Mouse (Mus musculus) liver, embryonic 16.5 days (tissue): ENCODE data around the gene Exoc2. TPM values are rescaled to one million over a fixed set of nuclear protein-coding genes. Genes with fewer than 3 reads are reported as not detected.

ENCODE experiments used
- ATAC-seq: fragments of 200-750 bp; cut with Nextera tagmentation; 2 replicates; pipeline ENCODE4 v1.8.0; 2017; ENCODE audit warnings: low read depth, mild to moderate bottlenecking, moderate number of reproducible peaks, moderate library complexity
- H3K27ac ChIP-seq: fragments of 300-500 bp; sonication (generic); 2 replicates; pipeline ENCODE4 v1.5.1; 2014; ENCODE audit warnings: mild to moderate bottlenecking, low read length
- H3K27me3 ChIP-seq: fragments of 300-500 bp; sonication (generic); 2 replicates; pipeline ENCODE4 v1.6.1; 2014; ENCODE audit warnings: low read depth, low read length, mixed read lengths; ENCODE audit not compliant: control insufficient read depth, insufficient read depth
- H3K36me3 ChIP-seq: fragments of 300-500 bp; sonication (generic); 2 replicates; pipeline ENCODE4 v1.6.1; 2014; ENCODE audit warnings: mild to moderate bottlenecking; ENCODE audit not compliant: control insufficient read depth, insufficient read depth
- H3K4me1 ChIP-seq: fragments of 300-500 bp; sonication (generic); 2 replicates; pipeline ENCODE4 v1.6.1; 2014; ENCODE audit warnings: low read depth, low read length, mixed read lengths; ENCODE audit not compliant: control insufficient read depth
- H3K4me2 ChIP-seq: fragments of 300-500 bp; sonication (generic); 2 replicates; pipeline ENCODE4 v1.6.1; 2014; ENCODE audit warnings: low read depth, low read length, mixed read lengths
- H3K4me3 ChIP-seq: fragments of 300-500 bp; sonication (generic); 2 replicates; pipeline ENCODE4 v1.5.1; 2014; ENCODE audit warnings: low read depth, mild to moderate bottlenecking, low read length
- H3K9ac ChIP-seq: fragments of 300-500 bp; sonication (generic); 2 replicates; pipeline ENCODE4 v1.6.1; 2014; ENCODE audit warnings: low read depth, low read length
- H3K9me3 ChIP-seq: fragments of 300-500 bp; sonication (generic); replicated peaks from 2 replicates; pipeline ENCODE4 v1.6.1; 2016; ENCODE audit warnings: low read length; ENCODE audit not compliant: control insufficient read depth
- WGBS: fragments of 180-500 bp; shearing (Covaris S2); extraction: QIAGEN DNeasy Blood & Tissue Kit; methylation state at CpG from one replicate; pipeline ENCODE4 v1.1.7; 2014; ENCODE audit not compliant: insufficient replicate concordance; 5-methylcytosine and 5-hydroxymethylcytosine counted together
- polyA plus RNA-seq: library from polyadenylated mRNA; unstranded; fragments of >200 nt; fragmentation: Nextera tagmentation; extraction: Ambion mirVana; gene quantifications from 2 replicates; pipeline ENCODE4 v1.2.1, GENCODE M21; 2015

Exoc2 gene
- 11.7 and 14.4 TPM in 2 replicates for polyA plus RNA-seq

GRCm38 (mm10) chr13:30973501-30974246 lies at the start of gene Exoc2, which contains the start of gene Gm5447:
Exoc2 (minus strand) TSS chr13:30974093.
Gm5447 (plus strand) TSS chr13:30974204.
- Histone ChIP-seq H3K36me3 (no peaks in the 10 kb centered on the region), H3K4me1 (peaks cover 10% of the 10 kb centered on the region), H3K9ac (peak within 1 kb of the TSS; percentile 97), H3K27ac (peak within 1 kb of the TSS; percentile 91), H3K27me3 (no peaks in the 10 kb centered on the region), H3K9me3 (no peaks in the 10 kb centered on the region), H3K4me2 (peak within 1 kb of the TSS; percentile 66), H3K4me3 (peak within 1 kb of the TSS; percentile 97)
- peak; percentile 94 for ATAC-seq
- WGBS: under 1% methylated on average over 53 of the region's 54 CpGs

- H3K36me3 ChIP-seq: no peaks in the 10 kb centered on the region
- WGBS: 57% methylated on average over 3 of the region's 3 CpGs
- no peak for ATAC-seq
- no peaks in the 10 kb centered on the region for H3K9me3 ChIP-seq
- H3K4me3 ChIP-seq: no peak overlapping the region
- H3K27me3 ChIP-seq: no peaks in the 10 kb centered on the region
- no peaks in the 10 kb centered on the region for H3K4me1 ChIP-seq
- H3K9ac ChIP-seq: no peak overlapping the region
- no peak overlapping the region for H3K4me2 ChIP-seq
- H3K27ac ChIP-seq: no peak overlapping the region
These were observed 49.8 kb upstream of the Exoc2 start for GRCm38 (mm10) chr13:31023664-31024063.

GRCm38 (mm10) chr13:31021927-31022326 lies 48.0 kb upstream of the Exoc2 start:
- no peak overlapping the region for H3K4me2 ChIP-seq
- 54% methylated on average over 6 of the region's 6 CpGs for WGBS
- no peak overlapping the region for H3K4me3 ChIP-seq
- no peaks in the 10 kb centered on the region for H3K9me3 ChIP-seq
- no peak overlapping the region for H3K9ac ChIP-seq
- H3K4me1 ChIP-seq: no peaks in the 10 kb centered on the region
- ATAC-seq: no peak
- no peak overlapping the region for H3K27ac ChIP-seq
- no peaks in the 10 kb centered on the region for H3K36me3 ChIP-seq
- H3K27me3 ChIP-seq: no peaks in the 10 kb centered on the region

GRCm38 (mm10) chr13:31021514-31021913 lies 47.6 kb upstream of the Exoc2 start:
- Histone ChIP-seq H3K4me2 (no peak overlapping the region), H3K27ac (no peak overlapping the region), H3K9ac (no peak overlapping the region), H3K4me3 (no peak overlapping the region), H3K27me3 (no peaks in the 10 kb centered on the region), H3K4me1 (no peaks in the 10 kb centered on the region), H3K36me3 (no peaks in the 10 kb centered on the region), H3K9me3 (no peaks in the 10 kb centered on the region)
- ATAC-seq: no peak
- WGBS: 47% methylated on average over 4 of the region's 4 CpGs

- no peak for ATAC-seq
These were observed 43.7 kb upstream of the Exoc2 start for GRCm38 (mm10) chr13:31017545-31017944.

GRCm38 (mm10) chr13:31004995-31005394 lies 31.1 kb upstream of the Exoc2 start:
- ATAC-seq: 0 out of 2 replicates have a peak, but pooled peaks have one; percentile 11
- WGBS: 46% methylated on average over 4 of the region's 4 CpGs
- H3K4me3 ChIP-seq: no peak overlapping the region
- H3K9ac ChIP-seq: no peak overlapping the region
- H3K4me1 ChIP-seq: no peaks in the 10 kb centered on the region
- H3K36me3 ChIP-seq: no peaks in the 10 kb centered on the region
- no peaks in the 10 kb centered on the region for H3K27me3 ChIP-seq
- H3K9me3 ChIP-seq: no peaks in the 10 kb centered on the region
- H3K27ac ChIP-seq: no peak overlapping the region
- no peak overlapping the region for H3K4me2 ChIP-seq

More at GRCm38 (mm10) chr13:31017545-31017944, 43.7 kb upstream of the Exoc2 start:
- Histone ChIP-seq H3K27ac (no peak overlapping the region), H3K4me1 (no peaks in the 10 kb centered on the region), H3K36me3 (no peaks in the 10 kb centered on the region), H3K9me3 (no peaks in the 10 kb centered on the region), H3K27me3 (no peaks in the 10 kb centered on the region), H3K4me3 (no peak overlapping the region), H3K9ac (no peak overlapping the region), H3K4me2 (no peak overlapping the region)
- 53% methylated on average over 3 of the region's 3 CpGs for WGBS

GRCm38 (mm10) chr13:31004458-31004857 lies 30.6 kb upstream of the Exoc2 start:
- Histone ChIP-seq H3K4me1 (no peaks in the 10 kb centered on the region), H3K9me3 (no peaks in the 10 kb centered on the region), H3K9ac (no peak overlapping the region), H3K36me3 (no peaks in the 10 kb centered on the region), H3K27ac (no peak overlapping the region), H3K27me3 (no peaks in the 10 kb centered on the region), H3K4me3 (no peak overlapping the region), H3K4me2 (no peak overlapping the region; the same call in 1 of the 2 replicates)
- no peak for ATAC-seq
- WGBS: 27% methylated on average over 12 of the region's 12 CpGs

- WGBS: 51% methylated on average over 6 of the region's 6 CpGs
- Histone ChIP-seq H3K27ac (no peak overlapping the region), H3K36me3 (no peaks in the 10 kb centered on the region), H3K9ac (no peak overlapping the region), H3K27me3 (no peaks in the 10 kb centered on the region), H3K9me3 (no peaks in the 10 kb centered on the region), H3K4me1 (no peaks in the 10 kb centered on the region), H3K4me3 (no peak overlapping the region), H3K4me2 (no peak overlapping the region)
- no peak for ATAC-seq
These were observed 25.9 kb upstream of the Exoc2 start for GRCm38 (mm10) chr13:30999799-31000198.

- H3K36me3 ChIP-seq: no peaks in the 10 kb centered on the region
- WGBS: 63% methylated on average over 8 of the region's 8 CpGs
These were observed 23.8 kb upstream of the Exoc2 start for GRCm38 (mm10) chr13:30997526-30998253.

More at GRCm38 (mm10) chr13:30997526-30998253, 23.8 kb upstream of the Exoc2 start:
- H3K27me3 ChIP-seq: no peaks in the 10 kb centered on the region
- no peaks in the 10 kb centered on the region for H3K9me3 ChIP-seq
- H3K4me3 ChIP-seq: no peak overlapping the region
- H3K4me1 ChIP-seq: no peaks in the 10 kb centered on the region
- no peak overlapping the region for H3K4me2 ChIP-seq
- H3K9ac ChIP-seq: no peak overlapping the region
- H3K27ac ChIP-seq: no peak overlapping the region
- ATAC-seq: no peak
